8 mouse cellular contexts compared by ENCODE assay signal in genomic region chr8:106075161-106075862, GRCm38 (mm10). TPM values are rescaled to one million over a fixed set of nuclear protein-coding genes. Genes with fewer than 3 reads are reported as not detected.
A peak's percentile ranks its signal among the peaks of the same experiment; 100 is the strongest.
DNase-seq lines count a peak whose midpoint lies in the region; ATAC-seq and TF ChIP-seq lines count a peak whose summit lies in the region.

No protein-coding gene starts in this region.

- H3K27me3 ChIP-seq in limb, embryonic 10.5 days (ENCODE audit: low read depth, poor library complexity, severe bottlenecking), result no peaks in the 10 kb centered on the region

- intact Hi-C loops in left cerebral cortex, adult 2 months (cut with DNase I), result no loop called here
- intact Hi-C loops in left cerebral cortex, postnatal 4 days (cut with DNase I), result no loop called here

- H3K27ac ChIP-seq in left cerebral cortex, adult 2 months, result no peak overlapping the region
- no peak overlapping the region for H3K27ac ChIP-seq in limb, embryonic 10.5 days

- no peaks in the 10 kb centered on the region for H3K9me3 ChIP-seq in limb, embryonic 10.5 days (replicated peaks)

- 91% methylated on average over 9 of the region's 9 CpGs for WGBS in limb, embryonic 10.5 days

- TF ChIP-seq CTCF in left cerebral cortex, adult 2 months (IDR thresholded peaks at IDR 0.05), result peak; percentile 61

- no peak overlapping the region for H3K4me3 ChIP-seq in left cerebral cortex, adult 2 months
- H3K4me3 ChIP-seq in limb, embryonic 10.5 days, result no peak overlapping the region

- no peak for DNase-seq in left cerebral cortex, adult 2 months (ENCODE audit: extremely low spot score in 1 of 2, low spot score in 2 of 2)
- DNase-seq in left cerebral cortex, postnatal 4 days, result no peak
- DNase-seq in adrenal gland, adult 2 months, result peak; percentile 87
- DNase-seq in layer of hippocampus, adult 11-12 months (ENCODE audit: low spot score), result peak; percentile 69
- DNase-seq in limb, embryonic 10.5 days (ENCODE audit: low spot score), result no peak
- DNase-seq in gastrocnemius, postnatal 10 days, result no peak
- no peak for DNase-seq in heart, adult 9 months (ENCODE audit: low spot score in 2 of 2)

- H3K36me3 ChIP-seq in limb, embryonic 10.5 days, result peaks cover 24% of the 10 kb centered on the region

- no peaks in the 10 kb centered on the region for H3K4me1 ChIP-seq in limb, embryonic 10.5 days

- ATAC-seq in CD4-positive, CD25-positive, alpha-beta regulatory T cell, adult 4 months, result peak; percentile 74

RNA-seq across cellular contexts. Expression of gene Nfatc3, which starts 16.7 kb away (rescaled TPM):
- total RNA-seq in left cerebral cortex, adult 2 months (2021), result 10 to 100 TPM; 12.1 to 13.4 TPM
- 10 to 100 TPM; 15.8 to 17.2 TPM for total RNA-seq in left cerebral cortex, postnatal 4 days (2021)
- 10 to 100 TPM; 28.1 to 32.3 TPM for polyA plus RNA-seq in CD4-positive, CD25-positive, alpha-beta regulatory T cell, adult 4 months (2017; shearing (Covaris generic))
- total RNA-seq in adrenal gland, adult 2 months (2021), result 10 to 100 TPM; 35.2 to 70.0 TPM
- polyA plus RNA-seq in adrenal gland, adult 2 months (2012; rRNA removed), result 14.9 and 20.6 TPM in 2 replicates
- 7.9 TPM in 2 replicates for polyA plus RNA-seq in limb, embryonic 10.5 days (2016; fragmentation: Nextera tagmentation; extraction: Ambion mirVana)
- total RNA-seq in gastrocnemius, postnatal 10 days (2021), result 10 to 100 TPM; 25.3 to 30.7 TPM

Comparison
In these comparisons a context has a peak if more than half of its experiments do, and no peak if none do; other contexts are left out.
1. DNase-seq: peak in adrenal gland, adult 2 months (single experiment) and layer of hippocampus, adult 11-12 months (single experiment); none in left cerebral cortex, adult 2 months (0 of 2), left cerebral cortex, postnatal 4 days (single experiment), limb, embryonic 10.5 days (single experiment), gastrocnemius, postnatal 10 days (single experiment) and heart, adult 9 months (0 of 2).